Mouse (Mus musculus): ENCODE data around the gene Tmem240.
A peak's percentile ranks its signal among the peaks of the same experiment; 100 is the strongest.

GRCm38 (mm10) chr4:155705592-155705929, 29.0 kb upstream of the Tmem240 start:
- TF ChIP-seq MAX (IDR thresholded peaks at IDR 0.05; ENCODE audit: low read depth), result no peak
- no peak for TF ChIP-seq CEBPB (IDR thresholded peaks at IDR 0.05; ENCODE audit: insufficient read depth, poor library complexity, severe bottlenecking)
- no peak for TF ChIP-seq POLR2A (IDR thresholded peaks at IDR 0.05; ENCODE audit: insufficient read length, low read depth)
- no peak for TF ChIP-seq TCF12 (IDR thresholded peaks at IDR 0.05; ENCODE audit: insufficient read depth, poor library complexity, severe bottlenecking)
- no peak for TF ChIP-seq USF1 (IDR thresholded peaks at IDR 0.05; ENCODE audit: low read depth)
- TF ChIP-seq MYOD1 (IDR thresholded peaks at IDR 0.05; ENCODE audit: control insufficient read depth in 1 of 3, insufficient read length in 2 of 3, low read depth in 2 of 3), result no peak
- TF ChIP-seq REST (IDR thresholded peaks at IDR 0.05; ENCODE audit: insufficient read depth, insufficient read length), result no peak
- no peak for TF ChIP-seq TCF3 (IDR thresholded peaks at IDR 0.05; ENCODE audit: insufficient read length, low read depth)
- no peak for TF ChIP-seq E2F4 (IDR thresholded peaks at IDR 0.05; ENCODE audit: insufficient read depth)
- no peak for TF ChIP-seq POLR2AphosphoS2 (IDR thresholded peaks at IDR 0.05; ENCODE audit: insufficient read length, low read depth)
- peak in 2 of 3 experiments; percentile 5 to 66 for TF ChIP-seq MYOG (IDR thresholded peaks at IDR 0.05; ENCODE audit: control insufficient read depth in 1 of 3, insufficient read depth in 1 of 3, insufficient read length in 2 of 3, low read depth in 2 of 3)
- no peak for TF ChIP-seq SRF (IDR thresholded peaks at IDR 0.05; ENCODE audit: control insufficient read depth, insufficient read length, low read depth)
